Mouse (Mus musculus) kidney, adult 2 months (tissue): ENCODE measurements around the gene Tlr11.

Source experiments
- CTCF ChIP-seq: fragments of 200-500 bp; conservative IDR thresholded peaks from 2 replicates; pipeline ENCODE4 v1.5.1; 2011; ENCODE audit warnings: low read depth, mild to moderate bottlenecking, control low read depth, low read length, moderate library complexity, mixed read lengths; ENCODE audit not compliant: insufficient read depth, insufficient read length
- POLR2A ChIP-seq: fragments of 200-500 bp; IDR thresholded peaks from one replicate; pipeline ENCODE4 v1.6.1; 2011; ENCODE audit warnings: low read depth, low read length, control low read depth

DNA sequence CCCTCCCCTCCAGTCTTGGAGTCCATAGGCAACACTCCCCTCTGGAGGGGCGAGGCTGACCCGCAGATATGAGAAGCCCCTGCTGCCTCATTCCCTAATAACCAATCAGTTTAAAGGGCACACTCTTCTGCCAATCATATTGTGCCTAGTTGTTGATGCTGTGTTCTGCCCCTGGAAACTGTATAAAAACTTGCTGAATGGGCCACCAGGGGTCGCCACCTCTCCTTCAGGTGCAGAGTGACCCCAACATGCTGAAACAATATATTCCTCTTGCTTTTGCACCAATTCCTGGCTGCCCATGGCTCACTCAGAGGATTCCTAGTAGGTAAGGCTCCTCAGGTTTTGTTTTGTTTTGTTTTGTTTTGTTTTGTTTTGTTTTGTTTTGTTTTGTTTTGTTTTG is 5.3 kb upstream of the Tlr11 start:
- peak; percentile 65 for TF ChIP-seq CTCF
- TF ChIP-seq POLR2A: no peak
